Mouse (Mus musculus): Measurements from ENCODE around the gene Amigo3. TPM values are rescaled to one million over a fixed set of nuclear protein-coding genes. Genes with fewer than 3 reads are reported as not detected.

Amigo3 gene
- polyA plus RNA-seq, 1 experiment from 2014 or later, result 2.5 TPM

- Histone ChIP-seq H3K27ac (no peak overlapping the region), H3K27me3 (ENCODE audit: insufficient read depth, poor library complexity, severe bottlenecking) (no peaks in the 10 kb centered on the region), H3K36me3 (peaks cover 84% of the 10 kb centered on the region), H3K4me1 (peaks cover 14% of the 10 kb centered on the region), H3K9me3 (no peaks in the 10 kb centered on the region), H3K4me3 (no peak overlapping the region)
- DNase-seq (ENCODE audit: low spot score), result peak; percentile 68
- 63% methylated on average over 1 of the region's 1 CpGs for WGBS
Observed at GRCm38 (mm10) chr9:108055061-108055460, 2.1 kb downstream of the Amigo3 start.

GRCm38 (mm10) chr9:108055661-108056237, 2.8 kb downstream of the Amigo3 start:
- Histone ChIP-seq H3K36me3 (peaks cover 83% of the 10 kb centered on the region), H3K4me3 (no peak overlapping the region), H3K4me1 (peaks cover 19% of the 10 kb centered on the region), H3K27me3 (ENCODE audit: insufficient read depth, poor library complexity, severe bottlenecking) (no peaks in the 10 kb centered on the region), H3K27ac (no peak overlapping the region), H3K9me3 (no peaks in the 10 kb centered on the region)
- peak; percentile 55 for DNase-seq (ENCODE audit: low spot score)
- 89% methylated on average over 6 of the region's 6 CpGs for WGBS

GRCm38 (mm10) chr9:108056361-108057261, 3.7 kb downstream of the Amigo3 start:
- H3K9me3 ChIP-seq, result no peaks in the 10 kb centered on the region
- H3K4me3 ChIP-seq, result no peak overlapping the region
- peaks cover 80% of the 10 kb centered on the region for H3K36me3 ChIP-seq
- WGBS, result 83% methylated on average over 28 of the region's 28 CpGs
- H3K27me3 ChIP-seq (ENCODE audit: insufficient read depth, poor library complexity, severe bottlenecking), result no peaks in the 10 kb centered on the region
- peaks cover 23% of the 10 kb centered on the region for H3K4me1 ChIP-seq
- no peak overlapping the region for H3K27ac ChIP-seq
- DNase-seq (ENCODE audit: low spot score), result peak; percentile 74

GRCm38 (mm10) chr9:108057262-108057562, 4.3 kb downstream of the Amigo3 start:
- WGBS, result 90% methylated on average over 5 of the region's 5 CpGs
- Histone ChIP-seq H3K4me1 (peaks cover 22% of the 10 kb centered on the region), H3K4me3 (no peak overlapping the region), H3K36me3 (peaks cover 79% of the 10 kb centered on the region), H3K27ac (no peak overlapping the region), H3K27me3 (ENCODE audit: insufficient read depth, poor library complexity, severe bottlenecking) (no peaks in the 10 kb centered on the region), H3K9me3 (no peaks in the 10 kb centered on the region)
- peak; percentile 70 for DNase-seq (ENCODE audit: low spot score)

GRCm38 (mm10) chr9:108058291-108058690, 5.3 kb downstream of the Amigo3 start:
- DNase-seq (ENCODE audit: low spot score), result no peak
- H3K4me1 ChIP-seq, result peaks cover 12% of the 10 kb centered on the region
- no peak overlapping the region for H3K4me3 ChIP-seq
- no peaks in the 10 kb centered on the region for H3K9me3 ChIP-seq
- H3K27me3 ChIP-seq (ENCODE audit: insufficient read depth, poor library complexity, severe bottlenecking), result no peaks in the 10 kb centered on the region
- H3K27ac ChIP-seq, result no peak overlapping the region
- 91% methylated on average over 9 of the region's 9 CpGs for WGBS
- peaks cover 90% of the 10 kb centered on the region for H3K36me3 ChIP-seq

GRCm38 (mm10) chr9:108062142-108062541, 9.2 kb downstream of the Amigo3 start:
- no peak overlapping the region for H3K4me3 ChIP-seq
- no peak for DNase-seq (ENCODE audit: low spot score)
- 86% methylated on average over 3 of the region's 3 CpGs for WGBS
- H3K36me3 ChIP-seq, result peaks cover 78% of the 10 kb centered on the region
- H3K27ac ChIP-seq, result no peak overlapping the region
- no peaks in the 10 kb centered on the region for H3K27me3 ChIP-seq (ENCODE audit: insufficient read depth, poor library complexity, severe bottlenecking)
- H3K4me1 ChIP-seq, result peaks cover 15% of the 10 kb centered on the region
- no peaks in the 10 kb centered on the region for H3K9me3 ChIP-seq

- peaks cover 71% of the 10 kb centered on the region for H3K36me3 ChIP-seq
- H3K4me1 ChIP-seq, result peaks cover 15% of the 10 kb centered on the region
- no peaks in the 10 kb centered on the region for H3K9me3 ChIP-seq
- no peaks in the 10 kb centered on the region for H3K27me3 ChIP-seq (ENCODE audit: insufficient read depth, poor library complexity, severe bottlenecking)
- no peak overlapping the region for H3K4me3 ChIP-seq
- DNase-seq (ENCODE audit: low spot score), result no peak
- no peak overlapping the region for H3K27ac ChIP-seq
- 86% methylated on average over 12 of the region's 12 CpGs for WGBS
Observed at GRCm38 (mm10) chr9:108063361-108063760, 10.4 kb downstream of the Amigo3 start.

- no peak for DNase-seq (ENCODE audit: low spot score)
- Histone ChIP-seq H3K27ac (no peak overlapping the region), H3K36me3 (peaks cover 69% of the 10 kb centered on the region), H3K4me1 (peaks cover 12% of the 10 kb centered on the region), H3K27me3 (ENCODE audit: insufficient read depth, poor library complexity, severe bottlenecking) (no peaks in the 10 kb centered on the region), H3K9me3 (no peaks in the 10 kb centered on the region), H3K4me3 (no peak overlapping the region)
- WGBS, result 31% methylated on average over 5 of the region's 5 CpGs
Observed at GRCm38 (mm10) chr9:108065491-108066011, 12.6 kb downstream of the Amigo3 start.

GRCm38 (mm10) chr9:108067199-108067598, 14.2 kb downstream of the Amigo3 start:
- 80% methylated on average over 7 of the region's 7 CpGs for WGBS
- H3K4me3 ChIP-seq, result no peak overlapping the region
- no peaks in the 10 kb centered on the region for H3K9me3 ChIP-seq
- H3K36me3 ChIP-seq, result peaks cover 67% of the 10 kb centered on the region
- no peak overlapping the region for H3K27ac ChIP-seq
- H3K4me1 ChIP-seq, result peaks cover 22% of the 10 kb centered on the region
- H3K27me3 ChIP-seq (ENCODE audit: insufficient read depth, poor library complexity, severe bottlenecking), result no peaks in the 10 kb centered on the region
- no peak for DNase-seq (ENCODE audit: low spot score)

GRCm38 (mm10) chr9:108067900-108068299, 14.9 kb downstream of the Amigo3 start:
- peaks cover 29% of the 10 kb centered on the region for H3K4me1 ChIP-seq
- H3K36me3 ChIP-seq, result peaks cover 60% of the 10 kb centered on the region
- WGBS, result 19% methylated on average over 8 of the region's 8 CpGs
- H3K27me3 ChIP-seq (ENCODE audit: insufficient read depth, poor library complexity, severe bottlenecking), result no peaks in the 10 kb centered on the region
- DNase-seq (ENCODE audit: low spot score), result peak; percentile 94
- no peak overlapping the region; the same call in 1 of the 2 replicates for H3K27ac ChIP-seq
- no peaks in the 10 kb centered on the region for H3K9me3 ChIP-seq
- no peak overlapping the region for H3K4me3 ChIP-seq

GRCm38 (mm10) chr9:108069007-108069406, 16.0 kb downstream of the Amigo3 start:
- Histone ChIP-seq H3K27ac (no peak overlapping the region), H3K4me3 (no peak overlapping the region), H3K9me3 (no peaks in the 10 kb centered on the region), H3K27me3 (ENCODE audit: insufficient read depth, poor library complexity, severe bottlenecking) (no peaks in the 10 kb centered on the region), H3K36me3 (peaks cover 56% of the 10 kb centered on the region), H3K4me1 (peaks cover 37% of the 10 kb centered on the region)
- 86% methylated on average over 9 of the region's 9 CpGs for WGBS
- DNase-seq (ENCODE audit: low spot score), result no peak

- Histone ChIP-seq H3K4me3 (no peak overlapping the region), H3K27ac (no peak overlapping the region), H3K27me3 (ENCODE audit: insufficient read depth, poor library complexity, severe bottlenecking) (no peaks in the 10 kb centered on the region), H3K9me3 (no peaks in the 10 kb centered on the region), H3K36me3 (peaks cover 51% of the 10 kb centered on the region), H3K4me1 (peaks cover 34% of the 10 kb centered on the region)
- DNase-seq (ENCODE audit: low spot score), result no peak
- WGBS, result 86% methylated on average over 7 of the region's 7 CpGs
Observed at GRCm38 (mm10) chr9:108069529-108069928, 16.6 kb downstream of the Amigo3 start.

- peak overlapping the region; percentile 63; the same call in 1 of the 2 replicates for H3K27ac ChIP-seq
- H3K4me3 ChIP-seq, result no peak overlapping the region
- no peaks in the 10 kb centered on the region for H3K27me3 ChIP-seq (ENCODE audit: insufficient read depth, poor library complexity, severe bottlenecking)
- WGBS, result 51% methylated on average over 4 of the region's 4 CpGs
- peaks cover 34% of the 10 kb centered on the region for H3K4me1 ChIP-seq
- no peaks in the 10 kb centered on the region for H3K9me3 ChIP-seq
- H3K36me3 ChIP-seq, result peaks cover 41% of the 10 kb centered on the region
- DNase-seq (ENCODE audit: low spot score), result no peak
Observed at GRCm38 (mm10) chr9:108071801-108072200, 18.8 kb downstream of the Amigo3 start.

Measured in heart, embryonic 10.5 days (tissue).